Mouse (Mus musculus) testis, adult 2 months (tissue): ENCODE results near the gene Kptn. TPM values are rescaled to one million over a fixed set of nuclear protein-coding genes. Genes with fewer than 3 reads are reported as not detected.

Source experiments
- H3K27ac ChIP-seq: fragments of 200-500 bp; 2 replicates; pipeline ENCODE4 v1.5.1; 2012; ENCODE audit warnings: low read depth, low read length; ENCODE audit not compliant: control insufficient read depth, insufficient read depth
- H3K27me3 ChIP-seq: fragments of 200-500 bp; 2 replicates; pipeline ENCODE4 v1.6.1; 2012; ENCODE audit warnings: mild to moderate bottlenecking, low read length, moderate library complexity; ENCODE audit not compliant: control insufficient read depth, insufficient read depth
- H3K36me3 ChIP-seq: fragments of 200-500 bp; 2 replicates; pipeline ENCODE4 v1.6.1; 2012; ENCODE audit warnings: mild to moderate bottlenecking, low read length; ENCODE audit not compliant: control insufficient read depth, insufficient read depth
- H3K4me1 ChIP-seq: fragments of 200-500 bp; 2 replicates; pipeline ENCODE4 v1.6.1; 2012; ENCODE audit warnings: low read length; ENCODE audit not compliant: control insufficient read depth, insufficient read depth
- H3K4me3 ChIP-seq: fragments of 200-500 bp; 2 replicates; pipeline ENCODE4 v1.5.1; 2012; ENCODE audit warnings: low read depth, mild to moderate bottlenecking, low read length, moderate library complexity, mixed read lengths; ENCODE audit not compliant: control insufficient read depth
- CTCF ChIP-seq: fragments of 200-500 bp; IDR thresholded peaks from 2 replicates; pipeline ENCODE4 v1.5.1; 2012; ENCODE audit warnings: low read depth, mild to moderate bottlenecking, inconsistent platforms, low read length, moderate library complexity; ENCODE audit not compliant: control insufficient read depth, insufficient read depth, insufficient replicate concordance
- POLR2A ChIP-seq: fragments of 200-500 bp; IDR thresholded peaks from 2 replicates; pipeline ENCODE4 v1.6.1; 2012; ENCODE audit warnings: low read depth, mild to moderate bottlenecking, inconsistent platforms, low read length, moderate library complexity; ENCODE audit not compliant: control insufficient read depth
- polyA plus RNA-seq: library from polyadenylated mRNA; depleted of rRNA; stranded (reverse); fragments of >200 nt; gene quantifications from 2 replicates; pipeline ENCODE4 v1.2.3, GENCODE M21; 2012

The Kptn gene
- polyA plus RNA-seq, 1 experiment, result 14.4 TPM

DNA sequence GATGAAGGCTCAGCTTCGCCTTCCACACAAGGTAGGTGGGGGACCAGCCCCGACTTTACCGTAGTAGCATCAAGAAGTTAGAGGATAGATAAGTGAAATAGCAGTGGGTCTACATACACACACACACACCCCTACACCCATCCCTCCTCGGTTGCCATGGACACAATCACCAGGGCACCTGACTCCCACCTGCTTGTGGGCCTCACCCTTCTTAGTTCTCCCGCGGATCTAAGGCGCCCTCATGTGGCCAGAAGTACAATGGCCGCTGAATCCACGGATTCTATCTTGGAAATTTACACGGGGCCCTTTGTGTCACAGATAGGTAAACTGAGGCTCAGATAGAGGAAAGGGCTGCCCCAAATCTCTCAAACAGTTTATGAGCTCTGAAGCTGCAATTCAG lies 33.8 kb downstream of the Kptn start:
- H3K4me3 ChIP-seq, result no peak overlapping the region
- TF ChIP-seq CTCF (peak; percentile 62; the same call in 1 of the 2 replicates), POLR2A (no peak)
- peaks cover 2% of the 10 kb centered on the region; the same call in 1 of the 2 replicates for H3K4me1 ChIP-seq
- H3K27ac ChIP-seq, result no peak overlapping the region
- H3K36me3 ChIP-seq, result peaks cover 2% of the 10 kb centered on the region
- H3K27me3 ChIP-seq, result no peaks in the 10 kb centered on the region

DNA sequence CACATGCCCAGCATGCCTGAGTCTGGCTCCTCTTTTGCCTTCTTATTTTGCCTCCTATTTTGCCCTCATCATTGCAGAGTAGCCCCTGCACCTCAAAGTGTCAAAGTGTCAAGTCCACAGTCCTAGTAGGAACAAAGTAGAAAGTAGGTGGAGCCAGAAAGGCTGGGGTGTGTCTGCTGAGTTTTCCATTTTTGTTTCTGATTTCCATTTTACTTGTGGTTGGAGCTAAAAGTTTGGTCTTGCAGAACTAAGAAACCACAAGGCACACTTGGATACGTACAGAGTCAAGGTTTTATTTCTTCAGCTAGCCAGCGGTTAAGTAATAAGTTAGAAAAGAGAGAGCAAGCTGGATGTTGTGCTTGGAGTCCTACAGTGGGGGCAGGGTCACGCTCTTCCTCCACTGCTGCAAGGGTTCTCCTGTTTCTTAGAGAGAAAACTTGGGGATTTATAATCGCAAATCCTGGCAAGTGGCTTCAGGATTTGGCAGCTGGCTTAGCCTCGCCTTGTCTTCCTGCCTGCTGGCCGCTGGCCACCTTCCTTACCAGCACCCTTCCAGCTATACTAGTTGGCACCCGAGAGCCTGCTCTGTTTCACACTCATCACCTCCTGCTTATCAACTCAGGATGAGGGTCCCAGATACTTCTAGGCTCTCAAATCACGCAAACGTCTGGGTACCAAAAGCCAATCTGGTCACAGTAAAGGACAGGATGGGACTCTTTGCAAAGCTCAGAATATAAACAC lies 35.6 kb downstream of the Kptn start:
- Histone ChIP-seq H3K4me1 (peaks cover 5% of the 10 kb centered on the region), H3K27me3 (no peaks in the 10 kb centered on the region), H3K27ac (no peak overlapping the region), H3K4me3 (no peak overlapping the region), H3K36me3 (peaks cover 2% of the 10 kb centered on the region)
- TF ChIP-seq POLR2A, result no peak
- TF ChIP-seq CTCF, result no peak

DNA sequence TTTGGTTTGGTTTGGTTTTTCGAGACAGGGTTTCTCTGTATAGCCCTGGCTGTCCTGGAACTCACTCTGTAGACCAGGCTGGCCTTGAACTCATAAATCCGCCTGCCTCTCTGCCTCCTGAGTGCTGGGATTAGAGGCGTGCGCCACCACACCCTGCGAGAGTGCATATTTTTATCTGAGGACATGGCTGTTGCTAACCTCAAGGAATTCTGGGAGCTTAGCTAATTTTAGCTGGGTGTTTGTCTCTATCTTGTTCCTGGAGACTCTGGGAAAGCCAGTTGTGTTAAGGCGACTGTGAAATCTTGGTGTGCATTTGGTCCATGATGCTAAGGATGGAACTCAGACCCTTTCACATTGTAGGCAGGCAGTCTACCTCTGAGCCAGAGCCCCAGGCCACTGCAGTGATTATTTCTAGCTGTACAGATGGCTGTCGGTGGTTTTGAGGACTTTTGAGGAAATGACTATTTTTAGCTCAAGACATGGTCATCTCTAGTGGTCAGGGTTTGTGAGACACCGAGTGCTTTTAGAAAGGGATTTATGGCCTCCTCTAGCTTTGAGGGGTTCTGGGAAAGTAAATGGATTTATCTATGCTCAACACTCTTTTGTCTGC lies 36.5 kb downstream of the Kptn start:
- Histone ChIP-seq H3K4me1 (peaks cover 7% of the 10 kb centered on the region), H3K27me3 (no peaks in the 10 kb centered on the region), H3K36me3 (peaks cover 2% of the 10 kb centered on the region), H3K27ac (no peak overlapping the region), H3K4me3 (no peak overlapping the region)
- TF ChIP-seq CTCF (no peak), POLR2A (no peak)

DNA sequence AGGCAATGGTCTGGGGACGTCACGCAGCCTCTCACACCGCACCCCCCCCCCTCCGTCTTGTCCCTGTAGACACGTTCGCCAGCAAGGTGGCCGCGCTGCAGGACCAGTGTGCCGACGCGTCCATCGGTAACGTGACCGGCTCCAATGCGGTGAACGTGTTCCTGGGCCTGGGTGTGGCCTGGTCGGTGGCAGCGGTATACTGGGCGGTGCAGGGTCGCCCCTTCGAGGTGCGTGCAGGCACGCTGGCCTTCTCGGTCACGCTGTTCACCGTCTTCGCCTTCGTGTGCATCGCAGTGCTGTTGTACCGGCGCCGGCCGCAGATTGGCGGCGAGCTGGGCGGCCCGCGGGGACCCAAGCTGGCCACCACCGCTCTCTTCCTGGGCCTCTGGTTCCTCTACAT lies 39.0 kb downstream of the Kptn start:
- Histone ChIP-seq H3K36me3 (no peaks in the 10 kb centered on the region), H3K27me3 (no peaks in the 10 kb centered on the region), H3K4me1 (peaks cover 7% of the 10 kb centered on the region), H3K4me3 (no peak overlapping the region), H3K27ac (no peak overlapping the region)
- TF ChIP-seq CTCF, result no peak
- TF ChIP-seq POLR2A, result no peak

DNA sequence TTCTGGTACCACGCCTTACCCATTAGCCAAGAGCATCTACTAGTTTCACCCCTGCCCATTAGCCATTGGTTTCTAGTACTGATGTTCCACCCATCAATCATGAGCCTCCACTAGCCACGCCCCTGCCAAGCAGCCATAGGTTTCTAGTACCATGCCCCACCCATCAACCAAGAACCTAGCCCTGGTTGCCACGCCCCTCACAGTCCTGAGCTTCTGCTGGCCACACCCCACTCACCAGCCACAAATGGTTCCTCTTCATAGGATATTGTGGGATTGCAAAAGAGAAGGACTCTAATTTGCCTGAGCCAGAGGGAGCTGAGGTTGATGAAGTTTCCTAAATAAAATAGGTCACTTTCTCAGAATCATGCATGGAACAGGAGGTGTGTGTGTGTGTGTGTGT lies 41.0 kb downstream of the Kptn start:
- no peak for TF ChIP-seq CTCF
- TF ChIP-seq POLR2A, result no peak
- Histone ChIP-seq H3K4me1 (peaks cover 7% of the 10 kb centered on the region), H3K4me3 (no peak overlapping the region), H3K27me3 (no peaks in the 10 kb centered on the region), H3K36me3 (no peaks in the 10 kb centered on the region), H3K27ac (no peak overlapping the region)

DNA sequence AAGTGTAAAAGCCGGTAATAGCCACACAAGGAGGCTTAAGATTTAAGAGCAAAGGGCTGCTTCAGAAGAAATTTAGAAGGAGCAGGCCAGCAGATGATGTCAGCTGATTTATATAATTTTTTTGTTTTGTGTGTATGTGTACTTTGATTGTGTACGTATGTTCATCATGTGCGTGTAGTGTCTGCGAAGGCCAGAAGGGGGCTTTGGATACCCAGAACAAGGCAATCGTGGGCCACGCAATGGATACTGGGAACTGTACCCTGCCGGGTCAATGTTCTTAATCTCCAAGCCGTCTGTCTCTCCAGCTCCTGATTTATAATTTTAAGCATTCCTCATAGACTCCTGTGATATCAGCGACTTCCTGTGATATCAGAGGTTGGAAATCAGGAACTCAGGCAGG lies 41.6 kb downstream of the Kptn start:
- peaks cover 7% of the 10 kb centered on the region for H3K4me1 ChIP-seq
- TF ChIP-seq CTCF (no peak), POLR2A (no peak)
- H3K27me3 ChIP-seq, result no peaks in the 10 kb centered on the region
- H3K36me3 ChIP-seq, result no peaks in the 10 kb centered on the region
- H3K4me3 ChIP-seq, result no peak overlapping the region
- H3K27ac ChIP-seq, result no peak overlapping the region

DNA sequence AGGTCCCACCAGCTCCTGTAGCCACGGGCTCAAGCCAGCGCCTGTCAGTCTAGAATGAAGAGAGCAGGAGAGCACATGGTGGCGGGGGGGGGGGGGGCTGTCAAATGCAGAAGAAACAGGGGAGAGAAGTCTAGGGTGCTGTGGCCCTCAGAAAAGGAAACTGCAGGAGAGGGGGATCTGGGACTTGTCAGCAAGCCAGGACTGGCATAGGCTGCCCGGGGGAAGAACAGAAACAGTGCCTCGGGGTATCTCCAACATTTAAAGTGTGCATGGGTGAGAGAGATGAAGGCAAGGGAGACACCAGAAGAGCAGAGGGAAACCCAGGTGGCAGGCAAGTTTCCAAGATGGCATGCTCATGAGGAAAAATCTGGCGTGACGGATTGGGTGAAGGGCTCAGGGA lies 42.3 kb downstream of the Kptn start:
- Histone ChIP-seq H3K4me1 (peaks cover 5% of the 10 kb centered on the region), H3K27me3 (no peaks in the 10 kb centered on the region), H3K4me3 (no peak overlapping the region), H3K27ac (no peak overlapping the region), H3K36me3 (no peaks in the 10 kb centered on the region)
- TF ChIP-seq POLR2A (no peak), CTCF (no peak)
